Mouse (Mus musculus) cerebellum, adult 9-11 months (tissue): ENCODE results near the gene Cpz.

Experiments
- DNase-seq: peaks from one replicate; pipeline ENCODE4 v3.0.0; 2022

Cpz gene

GRCm38 (mm10) chr5:35524381-35524780 lies 1.1 kb downstream of the Cpz start:
- DNase-seq: no peak

- DNase-seq: peak; percentile 50
Observed at GRCm38 (mm10) chr5:35523735-35524134, 1.8 kb downstream of the Cpz start.

- no peak for DNase-seq
Observed at GRCm38 (mm10) chr5:35516781-35517180, 8.7 kb downstream of the Cpz start.

- peak; percentile 31 for DNase-seq
Observed at GRCm38 (mm10) chr5:35510589-35510988, 14.9 kb downstream of the Cpz start.

DNA sequence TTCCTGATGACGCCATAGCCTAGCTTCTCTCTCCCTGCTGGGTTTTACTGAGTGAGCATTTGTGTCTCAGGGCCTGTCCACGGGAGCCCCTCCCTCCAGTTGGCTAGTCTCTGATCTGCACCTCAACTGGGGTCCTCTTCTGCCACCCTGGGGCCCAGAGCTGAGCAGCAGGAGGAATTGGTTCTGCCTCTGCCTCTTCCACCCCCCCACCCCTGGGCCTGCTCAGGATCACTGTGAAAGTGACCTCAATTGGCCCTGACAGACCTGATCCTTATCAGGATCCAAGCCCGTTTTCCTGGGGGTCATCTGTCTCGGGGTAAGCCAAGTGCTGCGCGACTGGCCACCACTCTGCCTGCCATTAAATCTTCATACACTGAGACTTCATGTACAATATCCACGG lies 20.5 kb downstream of the Cpz start:
- no peak for DNase-seq

GRCm38 (mm10) chr5:35497344-35497743 lies 28.2 kb downstream of the Cpz start:
- no peak for DNase-seq

GRCm38 (mm10) chr5:35495989-35496388 lies 29.5 kb downstream of the Cpz start:
- DNase-seq: no peak

DNA sequence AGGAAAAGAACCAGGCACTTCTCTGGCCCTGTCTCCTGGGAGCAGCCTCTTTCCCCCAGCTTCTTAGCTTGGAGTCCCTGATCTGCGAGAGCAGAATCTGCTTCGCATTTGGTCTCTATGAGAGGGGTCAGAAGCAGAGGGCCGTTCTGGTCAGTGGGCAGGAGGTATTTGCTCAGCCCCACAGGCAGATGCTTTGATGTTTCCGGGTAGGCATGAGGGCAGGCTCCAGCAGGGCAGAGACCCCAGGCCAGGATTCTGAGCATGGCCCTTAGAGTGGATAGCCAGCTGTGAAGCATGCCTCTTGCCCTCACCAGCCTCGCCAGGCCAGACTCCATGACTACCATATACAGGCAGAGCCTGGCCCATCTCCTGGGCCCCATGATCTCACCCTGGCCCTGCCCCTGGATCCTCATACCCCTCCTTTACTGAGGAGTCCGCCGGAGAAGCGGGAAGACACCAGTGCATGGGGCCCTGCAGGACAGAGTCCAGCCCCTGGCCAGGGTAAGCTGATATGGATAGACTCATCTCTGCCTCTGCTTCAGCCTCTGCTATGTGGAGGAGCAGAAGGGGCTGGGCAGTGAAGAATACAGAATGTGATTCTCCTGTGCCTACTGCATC lies 30.6 kb downstream of the Cpz start:
- no peak for DNase-seq

DNA sequence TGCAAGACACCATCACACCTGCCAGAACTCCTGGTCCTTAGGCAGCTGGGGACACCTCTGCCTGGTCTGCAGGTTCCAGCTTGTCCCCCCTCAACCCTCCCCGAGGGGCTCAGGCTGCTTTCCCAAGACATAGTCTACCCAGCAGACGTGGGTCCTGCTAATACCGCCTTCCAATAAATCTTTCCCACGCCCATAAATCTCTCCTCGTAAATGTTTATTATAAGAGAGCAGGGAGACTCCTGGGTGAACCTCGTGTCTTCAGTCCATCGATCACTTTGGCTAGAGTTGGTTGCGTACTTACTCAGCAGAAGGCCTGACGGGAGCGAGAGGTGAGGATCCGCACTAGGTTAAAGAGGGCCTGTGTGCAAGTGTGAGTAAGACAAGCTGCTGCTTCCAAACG lies 31.7 kb downstream of the Cpz start:
- no peak for DNase-seq

- DNase-seq: no peak
Observed at GRCm38 (mm10) chr5:35479521-35479920, 46.0 kb downstream of the Cpz start.

DNA sequence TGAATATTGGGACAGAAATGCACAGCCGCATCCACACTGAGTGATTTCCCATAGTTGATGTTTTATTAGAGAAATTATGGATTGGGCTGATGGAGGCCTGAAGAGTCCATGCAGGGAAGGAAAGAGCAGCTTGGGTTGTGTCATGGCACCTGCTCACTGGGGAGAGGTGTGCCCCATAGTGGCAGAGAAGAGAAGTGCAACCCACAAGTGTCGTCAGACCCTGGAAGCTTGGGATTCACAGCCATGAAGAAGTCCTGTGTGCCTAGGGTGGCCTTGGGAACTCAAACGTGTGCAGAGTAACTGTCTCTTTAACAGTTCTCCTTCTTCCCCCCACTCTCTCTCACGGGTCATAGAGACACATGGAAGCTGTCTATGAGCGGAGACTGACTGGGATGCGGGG lies 50.3 kb downstream of the Cpz start:
- no peak for DNase-seq

- DNase-seq: no peak
Observed at GRCm38 (mm10) chr5:35470885-35471528, 54.5 kb downstream of the Cpz start.

DNA sequence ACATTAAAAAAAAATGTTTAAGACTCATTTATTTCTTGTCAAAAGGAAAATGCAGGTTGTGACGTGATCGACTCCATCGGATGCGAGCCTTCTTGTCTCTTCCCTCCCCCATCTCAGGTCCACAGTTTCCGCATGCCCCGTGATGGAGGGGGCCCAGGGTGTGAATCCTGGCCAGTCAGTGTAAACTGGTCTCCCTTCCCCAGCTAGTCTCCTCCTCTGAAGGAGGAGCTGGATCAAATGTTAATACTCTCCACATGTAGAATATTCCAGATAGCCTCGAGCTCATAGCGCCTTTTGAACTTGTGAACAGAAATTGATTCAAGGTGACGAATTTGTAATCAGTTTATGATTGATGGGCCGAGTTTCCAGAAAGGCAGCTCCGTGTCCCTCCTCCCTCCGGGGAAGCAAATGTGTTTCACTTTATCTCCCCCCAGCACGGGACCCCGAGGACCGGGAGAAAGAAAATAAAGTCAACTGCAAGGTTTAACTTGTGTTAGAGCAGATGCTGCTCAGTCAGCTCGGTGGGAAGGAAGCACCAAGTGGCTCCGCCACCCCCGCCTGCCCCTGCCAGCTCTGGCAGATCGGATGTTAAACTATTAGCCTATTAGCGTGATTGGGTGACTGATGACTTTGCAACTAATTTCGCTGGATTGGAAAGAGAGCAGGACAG lies 59.4 kb downstream of the Cpz start:
- DNase-seq: no peak

DNA sequence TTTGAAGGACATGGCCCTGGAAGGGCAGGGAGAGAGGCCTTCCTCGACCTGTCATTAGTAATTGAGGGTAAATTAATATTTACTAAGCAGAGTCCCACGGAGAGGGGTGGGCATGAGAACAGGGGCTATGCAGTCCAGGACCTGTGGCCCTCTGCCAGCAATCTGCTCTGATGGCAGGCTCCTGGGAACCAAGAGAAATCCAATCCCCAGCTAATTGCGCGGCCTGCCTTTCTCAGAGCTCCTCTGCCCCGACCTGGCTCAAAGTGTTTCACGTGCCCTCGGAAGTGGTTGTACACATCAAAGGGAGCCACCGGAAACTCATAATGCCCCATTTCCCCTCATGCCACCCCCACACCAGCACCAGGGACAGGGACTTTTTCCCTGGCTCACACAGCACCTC lies 63.4 kb downstream of the Cpz start:
- DNase-seq: no peak

DNA sequence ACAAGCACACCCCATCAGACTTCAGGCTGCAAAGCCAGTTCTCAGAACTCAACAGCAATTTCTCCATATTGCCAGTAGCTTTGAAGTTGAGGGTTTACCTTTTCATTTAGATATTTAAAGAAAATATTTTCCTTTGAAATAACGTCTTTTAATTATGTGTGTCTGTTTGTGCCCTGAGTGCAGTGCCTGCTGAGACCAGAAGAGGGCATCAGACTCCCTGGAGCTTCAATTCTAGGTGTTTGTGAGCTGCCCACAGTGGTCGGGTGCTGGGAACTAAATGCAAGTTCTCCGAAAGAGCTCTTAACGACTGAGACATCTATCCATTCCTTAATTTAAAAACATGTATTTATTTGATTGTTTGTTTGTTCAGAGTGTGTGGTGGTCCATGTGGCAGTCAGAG lies 65.7 kb downstream of the Cpz start:
- DNase-seq: no peak

GRCm38 (mm10) chr5:35458267-35458666 lies 67.2 kb downstream of the Cpz start:
- no peak for DNase-seq

GRCm38 (mm10) chr5:35457364-35457763 lies 68.1 kb downstream of the Cpz start:
- no peak for DNase-seq

DNA sequence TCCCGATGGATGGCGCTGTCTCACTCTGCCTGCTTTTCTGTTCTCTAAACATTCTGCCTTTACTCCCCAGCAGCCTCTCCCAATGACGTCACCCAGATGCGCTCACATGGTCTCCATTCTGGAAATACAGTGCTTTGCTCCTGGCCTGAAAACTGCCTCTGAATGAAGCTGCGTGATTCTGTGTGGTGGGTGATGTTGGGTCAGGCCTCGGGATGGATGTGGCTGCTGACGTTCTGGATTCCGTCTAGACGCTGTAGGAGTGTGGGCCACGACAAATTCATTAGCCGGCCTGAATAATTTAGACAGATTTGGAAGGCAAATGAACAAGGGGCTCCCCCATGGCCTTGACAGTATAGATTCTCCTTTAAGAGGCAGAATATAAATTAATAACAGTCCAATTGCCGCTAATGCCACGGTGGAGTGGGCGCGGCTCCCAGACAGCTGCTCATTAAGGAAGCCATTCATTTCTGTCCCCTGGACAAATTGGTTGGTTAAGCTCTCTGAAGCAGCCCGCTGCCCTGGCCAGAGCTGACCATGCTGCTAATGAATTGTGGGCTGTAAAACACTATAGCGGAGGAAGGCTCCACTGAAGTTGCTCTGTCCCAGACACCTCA lies 71.2 kb downstream of the Cpz start:
- DNase-seq: no peak
